Mouse (Mus musculus) liver, adult (tissue): ENCODE data around the gene 4933434E20Rik.

ENCODE experiments used
- GATA4 ChIP-seq: IDR thresholded peaks from 2 replicates; pipeline ENCODE4 v1.6.1; 2014; ENCODE audit warnings: mild to moderate bottlenecking, low read length; ENCODE audit not compliant: insufficient replicate concordance

4933434E20Rik gene

GRCm38 (mm10) chr3:90051441-90052350 is at the start of gene 4933434E20Rik:
Gene 4933434E20Rik (plus strand): TSS chr3:90051636.
- no peak for TF ChIP-seq GATA4

- no peak for TF ChIP-seq GATA4
Measured at GRCm38 (mm10) chr3:90004091-90004796, 47.2 kb upstream of the 4933434E20Rik start.

- no peak for TF ChIP-seq GATA4
Measured at GRCm38 (mm10) chr3:90010291-90010690, 41.1 kb upstream of the 4933434E20Rik start.

GRCm38 (mm10) chr3:90016626-90017025 is 34.8 kb upstream of the 4933434E20Rik start:
- no peak for TF ChIP-seq GATA4

GRCm38 (mm10) chr3:90034653-90035052 is 16.8 kb upstream of the 4933434E20Rik start:
- no peak for TF ChIP-seq GATA4

- no peak for TF ChIP-seq GATA4
Measured at GRCm38 (mm10) chr3:90036263-90036662, 15.2 kb upstream of the 4933434E20Rik start.

- no peak for TF ChIP-seq GATA4
Measured at GRCm38 (mm10) chr3:90049691-90050090, 1.7 kb upstream of the 4933434E20Rik start.

GRCm38 (mm10) chr3:90052351-90053241 is 1.2 kb downstream of the 4933434E20Rik start, which contains the start of gene Ubap2l:
Gene Ubap2l (minus strand): TSS chr3:90052628.
- TF ChIP-seq GATA4: no peak

- TF ChIP-seq GATA4: no peak
Measured at GRCm38 (mm10) chr3:90061549-90061948, 10.1 kb downstream of the 4933434E20Rik start.

GRCm38 (mm10) chr3:90062539-90062938 is 11.1 kb downstream of the 4933434E20Rik start:
- no peak for TF ChIP-seq GATA4

- TF ChIP-seq GATA4: no peak
Measured at GRCm38 (mm10) chr3:90064383-90064782, 12.9 kb downstream of the 4933434E20Rik start.

- no peak for TF ChIP-seq GATA4
Measured at GRCm38 (mm10) chr3:90065553-90065952, 14.1 kb downstream of the 4933434E20Rik start.

GRCm38 (mm10) chr3:90067851-90068250 is 16.4 kb downstream of the 4933434E20Rik start:
- no peak for TF ChIP-seq GATA4

GRCm38 (mm10) chr3:90069688-90070087 is 18.3 kb downstream of the 4933434E20Rik start:
- TF ChIP-seq GATA4: no peak

- TF ChIP-seq GATA4: no peak
Measured at GRCm38 (mm10) chr3:90072294-90072693, 20.9 kb downstream of the 4933434E20Rik start, which contains the start of gene Tpm3. Gene Tpm3 (plus strand): TSS chr3:90072649.
